In genomic region chr5:103773100-103773552, GRCm38 (mm10) we compare ENCODE assay signal across 8 mouse cellular contexts.
DNase-seq lines count a peak whose midpoint lies in the region; ATAC-seq and TF ChIP-seq lines count a peak whose summit lies in the region.

No protein-coding gene starts in this region.

- peak; percentile 37 to 66 for DNase-seq in layer of hippocampus, postnatal 14 days (ENCODE audit: low spot score in 2 of 2)
- DNase-seq in layer of hippocampus, postnatal 36 days = no peak
- DNase-seq in intestine, embryonic 14.5 days (ENCODE audit: low spot score) = peak; percentile 62
- DNase-seq in left cerebral cortex, postnatal 36 days (ENCODE audit: low spot score in 2 of 2) = no peak
- no peak for DNase-seq in thymus, postnatal 36 days

- peak overlapping the region; percentile 39; the same call in 1 of the 2 replicates for H3K9ac ChIP-seq in forebrain, embryonic 16.5 days (replicated peaks; ENCODE audit: low read depth, low read length)
- H3K9ac ChIP-seq in intestine, embryonic 14.5 days (ENCODE audit: low read length) = no peak overlapping the region
- H3K9ac ChIP-seq in lung, embryonic 15.5 days = no peak overlapping the region

- H3K9me3 ChIP-seq in forebrain, embryonic 16.5 days (ENCODE audit: control insufficient read depth, low read length) = no peaks in the 10 kb centered on the region
- H3K9me3 ChIP-seq in intestine, embryonic 14.5 days (ENCODE audit: control insufficient read depth, low read length) = no peaks in the 10 kb centered on the region
- H3K9me3 ChIP-seq in lung, embryonic 15.5 days = no peaks in the 10 kb centered on the region

- no peak for TF ChIP-seq CTCF in small intestine, adult 2 months (IDR thresholded peaks at IDR 0.05; ENCODE audit: extremely low read depth, insufficient read length, insufficient replicate concordance, low read depth, low read length)

- H3K27ac ChIP-seq in forebrain, embryonic 16.5 days (ENCODE audit: low read length) = peak overlapping the region; percentile 76
- peak overlapping the region; percentile 67; the same call in 1 of the 2 replicates for H3K27ac ChIP-seq in intestine, embryonic 14.5 days (ENCODE audit: low read depth)
- peak overlapping the region; percentile 66 for H3K27ac ChIP-seq in lung, embryonic 15.5 days
- peak overlapping the region; percentile 73 for H3K27ac ChIP-seq in small intestine, adult 2 months (ENCODE audit: insufficient read depth, low read depth, low read length)

- H3K4me3 ChIP-seq in forebrain, embryonic 16.5 days (replicated peaks; ENCODE audit: low read length) = peak overlapping the region; percentile 2; the same call in 1 of the 2 replicates
- H3K4me3 ChIP-seq in intestine, embryonic 14.5 days (ENCODE audit: low read depth, low read length) = no peak overlapping the region
- peak overlapping the region; percentile 14; the same call in 1 of the 2 replicates for H3K4me3 ChIP-seq in lung, embryonic 15.5 days
- H3K4me3 ChIP-seq in small intestine, adult 2 months (ENCODE audit: low read depth, low read length) = peak overlapping the region; percentile 10; the same call in 1 of the 2 replicates

- H3K27me3 ChIP-seq in forebrain, embryonic 16.5 days (replicated peaks; ENCODE audit: control insufficient read depth, insufficient read depth, low read length) = no peaks in the 10 kb centered on the region
- H3K27me3 ChIP-seq in intestine, embryonic 14.5 days (replicated peaks; ENCODE audit: control insufficient read depth, insufficient read depth, low read length) = no peaks in the 10 kb centered on the region
- H3K27me3 ChIP-seq in lung, embryonic 15.5 days = no peaks in the 10 kb centered on the region
- H3K27me3 ChIP-seq in small intestine, adult 2 months (ENCODE audit: control insufficient read depth, insufficient read depth, low read length) = no peaks in the 10 kb centered on the region

- intact Hi-C loops in left cerebral cortex, postnatal 36 days (cut with DNase I) = no loop called here

- 1% methylated on average over 5 of the region's 5 CpGs for WGBS in forebrain, embryonic 16.5 days
- WGBS in intestine, embryonic 14.5 days = 17% methylated on average over 5 of the region's 5 CpGs
- WGBS in lung, embryonic 15.5 days = 16% methylated on average over 5 of the region's 5 CpGs
- 5% methylated on average over 5 of the region's 5 CpGs for WGBS in small intestine, adult 2 months

- peak; percentile 78 for ATAC-seq in forebrain, embryonic 16.5 days
- ATAC-seq in intestine, embryonic 14.5 days (replicated peaks; ENCODE audit: low FRiP score, low TSS enrichment, low read depth) = no peak
- ATAC-seq in lung, embryonic 15.5 days (ENCODE audit: borderline replicate concordance, extremely low read depth, low FRiP score, low TSS enrichment) = peak; percentile 73; the same call in 1 of the 2 replicates

- peak overlapping the region; percentile 39 for H3K4me2 ChIP-seq in forebrain, embryonic 16.5 days (ENCODE audit: low read length)
- peak overlapping the region; percentile 21 for H3K4me2 ChIP-seq in intestine, embryonic 14.5 days (ENCODE audit: low read length)
- H3K4me2 ChIP-seq in lung, embryonic 15.5 days = peak overlapping the region; percentile 43

- TF ChIP-seq POLR2A in small intestine, adult 2 months (IDR thresholded peaks at IDR 0.05; ENCODE audit: low read depth, low read length) = no peak

- H3K36me3 ChIP-seq in forebrain, embryonic 16.5 days (ENCODE audit: control insufficient read depth, insufficient read depth) = no peaks in the 10 kb centered on the region
- H3K36me3 ChIP-seq in intestine, embryonic 14.5 days (ENCODE audit: control insufficient read depth, insufficient read depth, low read length) = no peaks in the 10 kb centered on the region
- H3K36me3 ChIP-seq in lung, embryonic 15.5 days = no peaks in the 10 kb centered on the region
- H3K36me3 ChIP-seq in small intestine, adult 2 months (ENCODE audit: control insufficient read depth, insufficient read depth, low read length) = no peaks in the 10 kb centered on the region

- peaks cover 27% of the 10 kb centered on the region for H3K4me1 ChIP-seq in forebrain, embryonic 16.5 days (replicated peaks; ENCODE audit: control insufficient read depth, insufficient read depth, low read length)
- H3K4me1 ChIP-seq in intestine, embryonic 14.5 days (replicated peaks; ENCODE audit: control insufficient read depth, insufficient read depth, low read length) = peaks cover 16% of the 10 kb centered on the region
- peaks cover 36% of the 10 kb centered on the region for H3K4me1 ChIP-seq in lung, embryonic 15.5 days
- H3K4me1 ChIP-seq in small intestine, adult 2 months (ENCODE audit: control insufficient read depth, insufficient read depth, insufficient read length, low read length) = peaks cover 47% of the 10 kb centered on the region; the same call in 1 of the 2 replicates

Comparison
In these comparisons a context has a peak if more than half of its experiments do, and no peak if none do; other contexts are left out.
1. DNase-seq: peak in layer of hippocampus, postnatal 14 days (2 of 2) and intestine, embryonic 14.5 days (single experiment); none in layer of hippocampus, postnatal 36 days (0 of 2), left cerebral cortex, postnatal 36 days (0 of 2) and thymus, postnatal 36 days (0 of 2).
2. Peak in every context shown above with its lines, with median percentiles within 50 percentile points of each other: H3K27ac ChIP-seq and H3K4me2 ChIP-seq.